Mouse (Mus musculus) layer of hippocampus, adult 9-10 months (tissue): Measurements from ENCODE around the gene Hpdl.
A peak's percentile ranks its signal among the peaks of the same experiment; 100 is the strongest.
"Not testable (repeated sequence)": the region's sequence is repeated elsewhere in the genome, so short reads cannot be mapped to it uniquely, and the experiment has no call there.

Experiments used
- DNase-seq: peaks from one replicate; pipeline ENCODE4 v3.0.0; 2022; ENCODE audit warnings: low spot score

The Hpdl gene

DNA sequence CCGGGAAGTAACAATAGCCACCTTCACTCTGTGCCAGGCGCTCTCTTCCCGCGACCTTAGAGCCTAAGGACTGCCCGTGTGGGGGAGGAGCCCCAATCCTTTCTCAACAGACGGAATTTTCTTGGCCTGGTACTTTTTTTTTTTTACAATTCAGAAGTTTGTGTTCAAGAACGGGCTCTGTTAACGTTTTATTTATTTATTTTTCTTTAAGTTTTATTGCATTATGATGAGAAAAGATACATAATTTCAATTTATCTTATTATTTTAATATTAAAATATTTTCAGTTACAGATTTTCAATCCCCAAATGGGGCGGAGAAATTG lies at the start of gene Hpdl:
TSS of gene Hpdl (minus strand) at position 14 of the 323 bp plus-strand sequence.
- no peak for DNase-seq

DNA sequence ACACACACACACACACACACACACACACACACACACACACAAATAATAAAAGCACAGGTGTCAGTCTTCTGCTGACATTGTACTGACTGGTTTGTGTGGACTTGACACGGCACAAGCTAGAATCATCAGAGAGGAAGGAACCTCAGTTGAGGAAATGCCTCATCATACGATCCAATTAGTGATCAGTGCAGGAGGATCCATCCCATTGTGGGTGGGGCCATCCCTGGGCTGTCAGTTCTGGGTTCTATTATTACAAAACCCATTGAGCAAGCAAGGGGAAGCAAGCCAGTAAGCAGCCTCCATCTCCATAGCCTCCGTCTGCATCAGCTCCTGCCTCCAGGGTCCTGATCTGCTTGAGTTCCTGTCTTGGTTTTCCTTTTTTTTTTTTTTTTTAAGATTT lies 48.4 kb upstream of the Hpdl start:
- DNase-seq: no peak

DNA sequence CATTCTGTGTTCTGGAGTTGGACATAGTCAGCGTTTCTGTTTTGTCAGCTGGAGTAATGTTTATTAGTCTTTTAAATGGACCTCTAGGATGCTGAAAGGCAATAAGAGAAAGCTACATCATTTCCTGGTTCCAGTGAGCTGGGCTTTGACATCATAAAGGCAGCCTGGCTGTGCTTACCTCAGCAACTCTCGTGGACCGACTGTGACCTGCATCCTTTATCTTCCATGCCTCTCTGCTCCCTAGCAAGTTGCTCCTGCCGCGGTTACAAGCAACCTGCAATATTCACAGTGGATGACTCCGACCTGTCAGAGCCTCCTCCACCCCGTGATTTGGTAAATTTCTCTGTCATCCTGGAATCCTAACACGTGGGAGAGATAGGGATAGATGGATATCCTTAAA lies 40.5 kb upstream of the Hpdl start:
- no peak for DNase-seq

DNA sequence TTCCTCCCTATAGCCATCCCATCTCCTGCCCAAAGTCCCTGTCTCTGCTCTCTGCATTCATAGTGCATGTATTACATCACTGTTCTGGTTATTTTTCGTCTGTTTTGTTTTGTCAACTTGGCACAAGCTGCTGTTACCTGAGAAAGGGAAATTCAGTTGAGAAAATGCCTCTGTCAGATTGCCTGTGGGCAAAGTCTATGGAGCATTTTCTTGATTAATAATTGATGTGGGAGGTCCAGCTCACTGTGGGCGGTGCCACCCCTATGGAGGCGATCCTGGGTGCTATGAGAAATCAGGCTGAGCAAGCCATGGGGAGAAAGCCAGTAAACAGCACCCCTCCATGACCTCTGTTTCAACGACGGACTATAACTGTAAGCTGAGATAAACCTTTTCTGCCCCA lies 38.2 kb upstream of the Hpdl start:
- DNase-seq: no peak

DNA sequence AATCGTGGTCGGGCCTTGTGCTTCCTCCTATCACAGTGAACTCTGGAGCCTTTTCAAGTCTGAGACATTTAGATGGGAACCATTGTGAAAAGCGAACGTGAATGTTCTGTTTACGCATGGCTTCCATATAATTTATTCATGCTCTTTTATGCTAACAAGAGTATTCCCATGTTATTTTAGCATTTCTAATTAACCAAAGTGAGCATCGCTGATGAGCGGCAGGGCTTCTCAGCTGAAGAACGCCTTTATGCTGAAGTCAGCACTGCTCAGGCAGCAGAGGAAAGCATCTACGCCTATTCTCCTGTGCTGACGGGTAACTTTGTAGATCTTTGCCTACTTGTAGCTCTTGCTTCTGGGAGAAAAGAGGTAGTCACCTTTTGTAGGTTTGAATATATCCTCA lies 35.7 kb upstream of the Hpdl start:
- DNase-seq: no peak

DNA sequence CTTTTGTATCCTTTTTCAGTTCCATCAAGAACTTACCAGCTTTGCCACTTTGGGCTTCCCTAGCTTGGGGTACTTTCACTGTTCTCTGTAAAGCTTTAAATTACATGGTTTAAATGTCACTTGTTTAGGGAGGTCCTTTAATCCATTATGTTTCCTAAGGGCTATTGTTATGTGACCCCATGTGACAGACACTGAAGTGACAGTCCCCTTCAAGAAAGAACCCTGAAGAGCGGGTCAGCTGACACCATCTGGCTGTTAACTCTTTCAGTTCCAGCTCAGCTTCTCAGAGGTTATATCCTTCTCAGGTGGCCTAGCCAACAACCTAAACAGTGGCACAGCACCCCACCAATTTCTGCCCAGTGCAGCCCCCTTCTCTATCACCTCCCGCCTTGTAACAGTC lies 32.8 kb upstream of the Hpdl start:
- DNase-seq: no peak

DNA sequence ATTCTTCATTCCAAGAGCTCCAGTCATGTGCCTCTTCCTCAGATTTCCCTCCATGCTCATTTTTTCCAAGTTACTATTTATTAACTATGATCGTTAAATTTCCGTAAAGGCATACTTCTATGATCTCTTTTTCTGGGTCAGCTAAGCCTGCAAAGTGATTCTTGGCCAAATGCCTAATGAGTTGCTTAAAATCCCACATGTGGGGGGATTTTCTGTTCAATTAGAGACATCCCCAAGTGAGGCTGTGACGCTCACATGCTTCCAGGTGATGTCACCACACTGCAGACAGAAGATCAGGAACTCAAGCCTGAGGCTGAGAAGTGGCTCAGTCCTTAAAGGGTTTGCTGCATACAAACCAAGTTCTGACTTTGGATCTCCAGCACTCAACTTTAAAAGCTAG lies 28.4 kb upstream of the Hpdl start:
- no peak for DNase-seq

DNA sequence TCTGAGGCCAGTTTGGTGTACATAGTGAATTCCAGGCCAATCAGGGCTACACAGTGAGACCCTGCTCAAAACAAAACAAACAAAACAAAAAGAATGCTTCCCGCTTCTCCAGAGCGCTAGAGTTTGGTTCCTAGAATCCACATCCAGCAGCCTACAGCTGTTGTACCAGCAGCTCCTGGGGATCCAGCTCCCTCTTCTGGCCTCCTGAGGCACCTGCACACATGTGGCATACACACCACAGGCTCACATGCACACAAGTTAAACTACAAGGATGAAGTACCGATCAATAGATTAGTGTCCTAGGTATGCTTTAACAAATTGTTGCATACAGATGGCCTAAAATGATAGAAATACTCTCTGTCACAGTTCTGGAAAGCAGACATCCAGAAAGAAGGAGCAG lies 22.8 kb upstream of the Hpdl start:
- DNase-seq: no peak

DNA sequence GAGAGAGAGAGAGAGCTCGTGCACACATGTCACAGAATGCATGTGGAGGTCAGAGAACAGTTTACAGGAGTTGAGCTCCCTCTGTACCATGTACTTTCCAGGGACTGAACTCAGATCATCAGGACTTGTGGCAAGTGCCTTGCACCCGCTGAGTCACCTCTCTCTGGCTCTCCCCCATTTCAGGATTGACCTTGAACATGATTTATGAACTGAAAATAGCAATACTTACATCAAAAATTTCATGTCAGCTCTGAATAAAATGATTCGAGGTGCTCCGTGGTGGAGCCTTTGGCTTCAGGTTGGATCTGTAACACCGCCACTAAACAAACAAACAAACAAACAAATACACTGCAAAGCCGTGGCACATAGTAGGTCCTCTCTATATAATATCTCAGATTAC lies 19.3 kb upstream of the Hpdl start:
- DNase-seq: no peak

DNA sequence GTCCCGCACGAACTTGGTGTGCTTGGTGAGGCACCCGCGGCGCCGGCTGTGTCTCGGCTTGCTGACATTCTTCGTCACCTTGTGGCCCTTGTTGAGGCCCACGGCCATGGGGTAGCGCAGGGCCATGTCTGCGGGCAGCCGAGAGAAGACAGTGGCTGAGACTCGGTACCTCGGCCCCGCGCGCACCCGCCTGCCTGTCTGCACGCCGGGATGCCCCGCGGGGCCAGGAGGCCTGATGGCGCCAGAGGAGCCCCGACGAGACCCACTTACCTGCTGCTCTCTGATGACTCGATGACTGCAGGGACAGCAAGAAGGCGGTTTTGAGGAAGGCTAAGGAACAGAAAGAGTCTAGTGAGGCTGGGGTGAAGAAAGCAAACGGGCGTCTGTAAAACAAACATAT lies 18.6 kb upstream of the Hpdl start:
- not testable (repeated sequence) for DNase-seq

DNA sequence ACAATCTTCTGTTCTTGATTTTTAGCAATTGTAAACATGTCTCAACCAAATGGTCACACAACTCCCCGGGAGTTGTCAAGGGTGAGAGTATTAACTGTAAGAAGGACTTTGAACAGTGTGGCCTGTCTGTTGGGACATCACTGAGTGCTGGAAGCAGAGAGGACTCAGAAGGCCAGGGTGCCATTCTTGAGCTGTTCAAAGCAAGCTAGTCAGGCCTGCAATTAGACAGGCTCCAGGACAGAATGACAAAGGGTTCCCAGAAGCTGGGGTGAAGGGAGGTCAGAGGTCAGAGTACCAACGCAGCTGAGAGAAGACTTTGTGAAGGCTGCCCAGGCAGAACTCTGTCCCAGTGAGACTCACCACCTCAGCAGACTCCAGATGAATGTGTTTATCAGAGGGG lies 17.5 kb upstream of the Hpdl start:
- no peak for DNase-seq

DNA sequence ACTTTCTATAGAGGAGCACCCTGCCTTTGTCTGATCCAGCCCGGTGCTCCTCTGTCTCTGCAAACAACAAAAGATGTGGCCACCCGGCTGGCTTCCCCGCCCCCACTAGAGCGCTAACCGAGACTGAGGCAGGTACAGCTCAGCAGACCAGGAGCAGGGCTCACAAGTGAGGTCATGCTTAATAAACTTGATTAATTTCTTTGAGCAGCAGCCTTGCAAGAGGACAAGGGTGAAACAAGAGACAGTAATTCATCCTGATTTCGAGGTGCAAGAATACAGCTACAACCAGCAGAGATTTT lies 8.5 kb upstream of the Hpdl start:
- no peak for DNase-seq

DNA sequence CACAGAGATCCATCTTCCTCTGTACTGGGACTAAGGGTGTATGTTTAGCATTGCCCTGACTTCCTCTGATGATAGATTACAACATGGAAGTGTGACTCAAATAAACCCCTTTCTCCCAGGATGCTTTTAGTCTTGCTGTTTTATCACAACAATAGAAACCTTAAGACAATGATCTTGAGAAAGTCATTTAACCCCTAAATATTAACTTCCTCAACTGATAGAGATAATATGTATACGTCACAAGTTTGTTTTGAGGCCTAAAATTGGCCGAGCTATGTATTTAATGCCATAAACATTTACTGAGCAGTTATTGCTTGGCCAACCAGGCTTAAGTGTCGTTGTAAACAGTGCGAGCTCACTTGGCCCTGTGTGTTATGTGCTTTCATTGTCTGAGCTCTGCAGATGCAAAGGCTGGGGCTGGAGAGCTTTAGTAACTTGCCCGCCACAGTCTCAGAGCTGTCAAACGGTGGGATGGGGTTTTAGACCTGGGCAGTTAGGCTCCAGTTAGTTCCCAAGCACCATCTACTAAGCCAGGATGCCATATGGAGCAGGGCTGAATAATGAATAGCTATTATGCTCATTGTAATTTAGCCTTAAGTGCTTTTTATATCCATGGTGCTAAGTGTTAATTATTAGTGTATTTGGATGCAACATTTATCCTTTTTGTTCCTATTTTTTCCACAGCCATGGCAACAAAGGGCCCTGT lies 8.0 kb upstream of the Hpdl start:
- no peak for DNase-seq

DNA sequence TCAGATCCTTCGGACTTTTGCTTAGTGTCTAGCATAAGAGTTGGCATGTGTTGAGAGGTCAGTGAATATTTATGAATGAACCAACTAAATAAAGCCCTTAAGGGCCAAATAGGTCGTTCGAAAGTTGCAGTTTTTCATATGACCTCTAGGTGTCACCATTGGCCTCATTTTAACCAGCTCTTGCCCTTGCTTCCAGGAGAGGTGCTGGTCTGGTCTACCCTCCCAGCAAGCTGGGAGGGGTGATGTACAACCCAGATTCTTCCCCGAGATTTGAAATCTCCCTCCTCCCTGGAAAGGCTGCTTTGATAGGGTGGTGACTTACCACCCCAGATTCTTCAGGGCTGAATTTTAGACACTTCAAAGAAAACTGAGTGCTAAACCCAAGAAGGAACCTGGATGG lies 6.3 kb upstream of the Hpdl start:
- DNase-seq: no peak

DNA sequence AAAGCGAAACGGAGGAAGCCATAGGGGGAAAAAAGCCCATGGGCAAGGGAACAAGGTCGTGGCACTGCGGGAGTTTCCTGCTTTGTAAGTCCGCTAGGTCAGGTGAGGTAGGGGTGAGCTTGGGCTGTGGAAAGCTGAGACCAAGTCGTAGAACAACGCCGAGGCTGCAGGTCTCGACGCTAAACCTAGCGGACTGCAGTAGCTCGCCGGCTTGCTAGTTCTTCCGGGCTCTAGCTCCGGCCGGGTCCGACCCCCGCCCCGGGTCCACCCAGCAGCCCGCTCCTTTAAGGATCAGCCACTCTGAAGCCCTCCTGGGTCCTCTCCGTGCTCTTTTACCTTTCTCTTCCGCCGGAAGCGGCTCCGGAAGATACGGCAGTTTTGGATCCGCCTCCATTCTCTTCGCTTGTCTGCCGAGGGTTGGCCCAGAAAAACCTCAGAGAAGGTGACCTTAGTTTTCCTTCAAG lies 3.1 kb upstream of the Hpdl start:
- DNase-seq: no peak

DNA sequence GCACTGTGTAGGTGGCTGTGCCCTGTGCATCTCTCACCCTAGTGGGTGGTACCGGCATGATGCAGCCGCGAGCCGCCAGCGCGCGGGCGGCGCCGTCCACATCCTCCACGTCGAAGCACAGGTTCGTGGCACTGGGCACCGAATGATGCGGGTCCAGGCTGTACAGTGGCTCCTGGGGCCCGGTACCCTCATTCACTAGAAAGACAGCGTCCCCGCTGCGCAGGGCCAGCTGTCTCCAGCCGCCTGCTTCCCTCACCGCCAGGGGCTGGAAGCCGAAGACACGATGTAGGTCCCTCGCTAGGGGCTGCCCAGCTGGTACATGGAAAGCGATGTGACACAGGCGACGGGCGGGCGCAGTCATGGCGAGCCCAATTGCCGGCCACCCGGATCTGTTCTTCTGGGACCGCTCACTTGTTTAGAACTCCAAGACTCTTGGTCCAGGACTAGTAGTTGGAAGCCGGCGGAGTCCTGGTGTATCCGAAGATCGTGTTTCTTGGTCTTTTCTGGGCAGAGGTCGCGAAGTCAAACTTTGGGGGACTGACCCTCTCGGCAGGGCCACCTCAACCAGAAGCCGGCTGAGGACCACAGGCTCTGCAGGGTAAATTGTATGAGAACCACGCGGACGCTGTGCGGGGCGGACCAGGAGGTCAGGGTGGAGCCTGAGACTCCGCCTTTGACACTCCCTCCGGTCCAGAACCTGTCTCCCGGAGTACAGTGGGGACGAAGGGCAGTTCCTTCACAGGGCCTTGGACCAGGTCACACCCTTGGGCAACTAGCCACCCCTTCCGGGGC lies 409 bp downstream of the Hpdl start:
- no peak for DNase-seq

DNA sequence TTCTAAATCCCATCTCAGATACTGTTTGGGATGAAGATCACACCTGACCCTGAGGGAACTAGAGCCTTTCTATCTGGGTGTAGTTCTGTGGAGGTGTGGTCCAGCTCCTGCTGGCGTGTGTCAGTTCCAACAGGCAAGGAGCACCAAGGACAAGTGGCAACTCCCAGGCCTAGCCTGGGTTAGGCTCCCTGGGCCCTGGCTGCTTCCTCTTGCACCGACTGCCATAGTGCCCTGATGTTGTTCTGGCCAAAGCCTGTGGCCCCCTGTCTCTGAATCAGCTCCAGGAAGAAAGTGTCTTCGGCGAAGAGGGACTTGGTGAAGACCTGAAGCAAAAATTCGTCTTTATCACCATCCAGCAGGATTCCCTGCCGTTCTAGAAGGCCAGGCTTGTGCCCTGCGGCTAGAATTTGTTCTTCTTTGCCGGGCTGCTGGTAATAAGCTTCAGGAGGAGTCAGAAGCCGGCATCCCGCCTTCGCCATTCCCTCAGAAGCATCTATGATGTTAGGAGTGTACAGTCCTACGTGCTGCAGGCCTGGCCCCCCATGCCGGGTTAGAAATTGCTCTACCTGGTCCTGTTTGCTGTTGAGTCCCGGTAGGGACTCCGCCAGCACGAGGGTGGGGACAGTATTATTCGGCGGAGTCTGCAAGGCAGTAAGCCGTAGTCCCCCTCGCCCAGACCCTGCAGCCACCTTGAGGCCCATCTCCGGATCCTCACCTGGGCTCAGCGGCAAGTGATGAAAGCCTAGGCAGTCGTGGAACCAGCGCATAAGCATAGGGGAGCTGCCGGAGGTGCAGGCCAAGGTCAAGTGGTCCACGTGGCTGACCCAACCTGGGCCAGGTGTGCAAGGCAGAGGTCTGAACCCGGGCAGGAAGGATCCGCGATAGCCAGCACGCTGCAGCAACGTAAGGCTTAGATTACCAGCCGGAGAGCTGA lies 1.3 kb downstream of the Hpdl start:
- no peak for DNase-seq

DNA sequence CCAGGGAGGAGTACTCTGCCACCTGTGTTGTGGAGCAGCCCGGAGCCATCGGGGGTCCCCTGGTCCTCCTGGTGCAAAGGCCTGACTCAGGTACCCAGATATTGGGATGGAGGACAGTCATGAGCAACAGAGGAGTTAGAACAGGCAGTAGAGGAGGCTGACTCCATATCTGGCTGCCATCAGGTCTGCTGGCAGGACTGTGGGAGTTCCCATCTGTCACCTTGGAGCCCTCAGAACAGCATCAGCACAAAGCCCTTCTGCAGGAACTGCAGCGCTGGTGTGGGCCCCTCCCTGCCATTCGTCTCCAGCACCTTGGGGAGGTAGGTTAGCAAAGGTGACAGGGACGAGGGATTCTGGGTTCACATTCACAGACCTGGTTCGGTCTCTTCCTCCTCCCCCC lies 4.0 kb downstream of the Hpdl start:
- DNase-seq: no peak

DNA sequence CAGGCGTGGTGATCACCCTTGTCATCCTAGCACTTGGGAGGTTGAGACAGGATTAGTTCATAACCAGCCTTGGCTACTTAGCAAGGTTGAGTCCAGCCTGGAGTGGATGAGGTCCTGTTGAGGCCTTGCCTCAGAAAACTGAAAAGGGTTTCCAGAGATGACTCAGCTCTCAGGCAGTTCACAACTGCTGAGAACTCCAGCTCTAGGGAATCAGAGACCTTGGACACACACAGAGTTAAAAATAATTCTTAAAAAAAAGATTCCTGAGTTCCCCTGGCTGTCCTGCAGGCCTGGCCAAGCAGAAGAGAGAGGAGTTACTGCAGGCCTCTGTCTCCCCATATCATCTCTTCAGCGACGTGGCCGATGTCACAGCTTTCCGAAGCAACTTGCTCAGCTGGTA lies 6.2 kb downstream of the Hpdl start:
- no peak for DNase-seq

DNA sequence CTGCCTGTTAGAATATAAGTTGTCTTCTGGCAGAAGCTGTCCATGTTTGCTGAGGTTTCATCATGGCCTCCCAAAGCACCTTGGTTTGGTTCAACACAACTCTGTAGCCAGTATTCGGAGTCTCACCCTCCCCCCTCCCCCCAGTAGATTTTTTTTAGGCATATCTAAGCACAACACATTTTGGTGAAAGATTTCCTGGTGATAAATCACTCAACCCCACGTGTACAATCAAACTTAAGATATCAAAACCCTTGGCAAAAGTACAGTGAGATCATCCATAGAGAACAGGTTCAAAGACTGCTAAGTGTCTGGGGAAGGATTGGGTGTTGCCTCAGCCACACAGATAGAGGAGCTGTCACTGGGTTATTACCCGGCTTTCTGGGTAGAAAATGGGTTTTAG lies 10.5 kb downstream of the Hpdl start:
- DNase-seq: no peak

DNA sequence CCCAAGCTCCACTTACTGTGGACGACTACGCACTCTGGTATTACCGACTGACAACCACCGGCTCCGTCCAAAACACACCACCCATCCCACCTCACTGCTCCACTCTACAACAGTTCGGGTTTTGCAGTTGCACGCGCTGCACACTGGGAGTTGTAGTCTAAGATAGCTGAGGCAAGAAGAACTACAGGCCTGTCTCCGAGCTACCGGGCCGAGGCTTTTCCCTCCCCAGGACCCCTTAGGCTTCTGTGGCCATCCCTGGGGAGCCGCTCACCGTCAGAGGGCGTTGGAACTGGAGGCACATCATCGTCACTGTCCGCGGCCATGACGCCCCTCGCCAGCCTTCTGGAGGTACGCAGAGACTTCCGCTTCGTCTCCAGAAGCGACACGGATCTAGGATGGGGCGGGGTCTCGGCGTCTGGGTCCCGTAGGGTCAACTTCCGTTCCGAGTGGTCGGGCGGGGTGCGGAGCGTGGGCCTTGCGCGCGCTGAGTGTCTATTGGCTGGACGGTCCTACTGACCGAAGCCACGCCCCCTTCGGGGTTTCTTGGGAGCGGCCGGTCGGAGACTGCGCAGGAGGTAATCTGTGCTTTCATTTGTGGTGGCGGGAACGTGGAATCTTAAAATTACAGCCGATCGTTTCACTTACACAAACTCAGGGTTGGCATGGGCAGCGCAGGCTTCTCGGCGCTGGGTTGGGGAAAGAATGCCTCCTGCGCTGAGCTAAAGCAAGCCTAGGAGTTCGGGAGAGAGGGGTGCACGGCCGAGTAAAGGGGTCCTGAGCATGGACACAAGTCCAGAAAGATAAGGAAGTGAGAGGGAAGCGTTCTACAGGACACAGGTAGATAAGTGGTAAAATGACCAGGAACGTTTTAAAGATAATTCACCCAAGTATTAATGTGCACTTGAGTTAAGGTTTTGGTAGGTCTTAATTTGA lies 14.0 kb downstream of the Hpdl start, which contains the start of the genes Toe1 and Mutyh:
TSS of gene Toe1 (minus strand) at position 444 of the 933 bp plus-strand sequence.
TSS of gene Mutyh (plus strand) at position 527 of the 933 bp plus-strand sequence.
- DNase-seq: peak; percentile 71

DNA sequence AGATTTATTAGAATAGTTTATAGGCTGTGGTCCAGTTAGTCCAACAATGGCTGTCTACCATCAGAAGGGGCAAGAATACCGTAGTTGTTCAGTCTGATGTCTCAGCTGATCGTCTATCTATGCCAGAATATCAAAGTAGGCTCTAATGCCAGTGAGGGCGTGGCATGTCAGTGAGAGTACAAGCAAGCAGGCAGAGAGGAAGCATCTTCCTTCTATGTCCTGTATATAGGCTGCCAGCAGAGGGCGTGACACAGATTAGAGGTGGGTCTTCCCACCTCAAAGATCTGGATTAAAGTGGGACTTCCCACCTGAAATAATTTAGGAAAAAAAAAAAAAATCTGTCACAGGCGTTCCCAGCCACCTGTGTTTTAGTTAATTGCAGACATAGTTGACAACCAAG lies 21.6 kb downstream of the Hpdl start:
- no peak for DNase-seq
